Mouse (Mus musculus): Measurements from ENCODE around the gene Bcas3. TPM values are rescaled to one million over a fixed set of nuclear protein-coding genes. Genes with fewer than 3 reads are reported as not detected.

The Bcas3 gene
- polyA plus RNA-seq, 1 experiment from 2014 or later = 16.6 TPM

GRCm38 (mm10) chr11:85540989-85541388 lies 188.0 kb downstream of the Bcas3 start:
- WGBS = 84% methylated on average over 4 of the region's 4 CpGs
- no peak overlapping the region for H3K27ac ChIP-seq
- H3K4me2 ChIP-seq = no peak overlapping the region
- no peaks in the 10 kb centered on the region for H3K27me3 ChIP-seq
- H3K4me1 ChIP-seq (replicated peaks) = 0 out of 2 replicates have a peak, but pooled peaks cover 2% of the 10 kb centered on the region
- no peak overlapping the region for H3K4me3 ChIP-seq
- no peak for ATAC-seq (replicated peaks; ENCODE audit: insufficient number of reproducible peaks, insufficient read depth, low FRiP score, low read depth)
- no peaks in the 10 kb centered on the region for H3K36me3 ChIP-seq
- H3K9ac ChIP-seq = no peak overlapping the region
- H3K9me3 ChIP-seq (replicated peaks) = no peaks in the 10 kb centered on the region

DNA sequence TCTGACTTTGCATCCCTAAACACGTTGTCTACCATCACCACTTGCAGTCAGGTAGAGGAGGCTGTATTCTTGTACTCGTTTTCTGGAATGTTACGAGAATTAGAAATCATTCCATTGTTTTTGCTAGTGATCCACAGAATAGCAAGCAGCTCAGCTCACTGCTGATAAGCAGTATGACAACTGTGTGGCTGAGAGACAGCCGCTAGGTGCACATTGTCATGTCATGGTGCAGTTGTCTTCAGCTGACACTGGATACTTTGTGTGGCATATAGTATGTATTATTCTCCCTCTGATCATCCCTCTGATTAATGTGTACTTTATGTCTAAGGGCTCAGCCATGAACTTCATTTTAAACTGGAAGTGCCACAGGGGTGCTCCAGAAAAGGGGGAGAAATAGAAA lies 190.3 kb downstream of the Bcas3 start:
- Histone ChIP-seq H3K4me1 (replicated peaks) (0 out of 2 replicates have a peak, but pooled peaks cover 5% of the 10 kb centered on the region), H3K9me3 (replicated peaks) (no peaks in the 10 kb centered on the region), H3K9ac (no peak overlapping the region), H3K27ac (no peak overlapping the region), H3K36me3 (no peaks in the 10 kb centered on the region), H3K4me2 (no peak overlapping the region), H3K4me3 (no peak overlapping the region), H3K27me3 (no peaks in the 10 kb centered on the region)
- WGBS = 67% methylated on average over 4 of the region's 4 CpGs
- no peak for ATAC-seq (replicated peaks; ENCODE audit: insufficient number of reproducible peaks, insufficient read depth, low FRiP score, low read depth)

DNA sequence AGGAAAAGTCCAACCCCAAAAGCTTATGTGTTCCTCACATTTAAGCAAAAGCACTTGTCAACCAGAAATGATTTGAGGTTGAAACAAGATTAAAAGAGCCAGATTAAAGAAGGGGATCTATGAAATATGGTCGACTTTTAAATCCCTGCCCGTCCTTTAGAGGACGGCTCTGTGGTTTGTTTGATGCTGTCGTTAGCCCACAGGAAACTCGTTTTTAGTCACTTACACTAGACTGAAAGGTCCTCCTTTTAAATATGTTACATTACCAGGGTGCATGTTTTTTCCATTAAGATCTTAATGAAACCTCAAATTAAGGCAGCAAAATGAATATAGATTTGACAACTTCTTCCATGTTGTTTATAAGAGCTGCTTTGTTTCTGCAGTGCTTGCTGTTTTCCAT lies 192.6 kb downstream of the Bcas3 start:
- Histone ChIP-seq H3K27ac (no peak overlapping the region), H3K9me3 (replicated peaks) (no peaks in the 10 kb centered on the region), H3K4me1 (replicated peaks) (peaks cover 5% of the 10 kb centered on the region; the same call in 1 of the 2 replicates), H3K27me3 (no peaks in the 10 kb centered on the region), H3K36me3 (no peaks in the 10 kb centered on the region), H3K4me3 (no peak overlapping the region), H3K9ac (no peak overlapping the region), H3K4me2 (no peak overlapping the region)
- WGBS = 69% methylated on average over 5 of the region's 5 CpGs
- no peak for ATAC-seq (replicated peaks; ENCODE audit: insufficient number of reproducible peaks, insufficient read depth, low FRiP score, low read depth)

- Histone ChIP-seq H3K4me1 (replicated peaks) (peaks cover 3% of the 10 kb centered on the region; the same call in 1 of the 2 replicates), H3K9me3 (replicated peaks) (no peaks in the 10 kb centered on the region), H3K4me2 (no peak overlapping the region), H3K4me3 (no peak overlapping the region), H3K27me3 (no peaks in the 10 kb centered on the region), H3K27ac (no peak overlapping the region), H3K9ac (no peak overlapping the region), H3K36me3 (no peaks in the 10 kb centered on the region)
- ATAC-seq (replicated peaks; ENCODE audit: insufficient number of reproducible peaks, insufficient read depth, low FRiP score, low read depth) = 0 out of 2 replicates have a peak, but pooled peaks have one; percentile 31
- 34% methylated on average over 6 of the region's 6 CpGs for WGBS
These were observed 195.0 kb downstream of the Bcas3 start for GRCm38 (mm10) chr11:85547966-85548365.

DNA sequence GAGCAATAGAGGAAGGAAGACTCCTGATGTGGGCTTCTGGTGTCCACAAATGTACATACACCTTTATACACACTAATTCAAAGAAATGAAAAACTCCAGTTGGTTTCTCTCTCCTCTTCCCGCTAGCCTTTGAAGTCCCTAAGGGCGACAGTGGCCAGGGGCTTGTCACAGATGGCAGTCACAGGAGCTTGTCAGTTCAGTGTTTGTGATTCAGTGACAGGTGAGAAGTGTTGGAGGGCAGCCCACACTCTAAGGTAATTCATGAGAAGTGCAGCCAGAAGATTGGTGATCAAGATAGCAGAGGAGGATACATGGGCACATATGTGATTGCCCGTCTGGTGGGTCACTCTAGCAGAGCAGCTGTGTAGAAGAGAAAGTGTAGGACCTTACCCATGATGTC lies 196.7 kb downstream of the Bcas3 start:
- 70% methylated on average over 3 of the region's 3 CpGs for WGBS
- ATAC-seq (replicated peaks; ENCODE audit: insufficient number of reproducible peaks, insufficient read depth, low FRiP score, low read depth) = no peak
- H3K9me3 ChIP-seq (replicated peaks) = no peaks in the 10 kb centered on the region
- H3K9ac ChIP-seq = no peak overlapping the region
- no peak overlapping the region for H3K4me2 ChIP-seq
- no peak overlapping the region for H3K27ac ChIP-seq
- no peaks in the 10 kb centered on the region for H3K36me3 ChIP-seq
- H3K27me3 ChIP-seq = no peaks in the 10 kb centered on the region
- H3K4me3 ChIP-seq = no peak overlapping the region
- peaks cover 3% of the 10 kb centered on the region; the same call in 1 of the 2 replicates for H3K4me1 ChIP-seq (replicated peaks)

DNA sequence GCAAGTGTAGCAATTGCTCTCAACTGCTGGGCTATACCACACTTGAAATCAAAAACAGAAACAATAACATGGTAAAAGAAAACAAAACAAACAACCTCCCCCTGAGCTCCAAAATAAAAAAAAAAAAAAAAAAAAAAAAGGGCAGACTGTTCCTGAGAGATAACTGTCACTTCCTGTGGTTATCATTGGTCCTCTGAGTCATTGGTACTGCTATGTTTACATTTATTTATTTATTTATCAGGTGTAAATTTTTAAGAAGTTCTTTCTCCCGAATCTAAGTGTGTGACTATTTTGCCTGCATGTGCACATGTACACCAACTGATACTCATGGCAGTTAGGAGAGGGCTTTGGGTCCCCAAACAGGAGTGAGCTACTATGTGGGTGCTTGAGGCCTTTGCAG lies 202.1 kb downstream of the Bcas3 start:
- H3K4me2 ChIP-seq = no peak overlapping the region
- WGBS = 24% methylated on average over 1 of the region's 1 CpGs
- H3K9ac ChIP-seq = no peak overlapping the region
- H3K9me3 ChIP-seq (replicated peaks) = no peaks in the 10 kb centered on the region
- ATAC-seq (replicated peaks; ENCODE audit: insufficient number of reproducible peaks, insufficient read depth, low FRiP score, low read depth) = no peak
- no peaks in the 10 kb centered on the region for H3K36me3 ChIP-seq
- H3K4me1 ChIP-seq (replicated peaks) = 0 out of 2 replicates have a peak, but pooled peaks cover 2% of the 10 kb centered on the region
- no peaks in the 10 kb centered on the region for H3K27me3 ChIP-seq
- H3K27ac ChIP-seq = no peak overlapping the region
- no peak overlapping the region for H3K4me3 ChIP-seq

- WGBS = 66% methylated on average over 2 of the region's 2 CpGs
- no peaks in the 10 kb centered on the region for H3K36me3 ChIP-seq
- ATAC-seq (replicated peaks; ENCODE audit: insufficient number of reproducible peaks, insufficient read depth, low FRiP score, low read depth) = no peak
These were observed 202.8 kb downstream of the Bcas3 start for GRCm38 (mm10) chr11:85555721-85556120.

GRCm38 (mm10) chr11:85565068-85565467 lies 212.1 kb downstream of the Bcas3 start:
- H3K9ac ChIP-seq = no peak overlapping the region
- WGBS = 58% methylated on average over 2 of the region's 2 CpGs
- no peak overlapping the region for H3K4me3 ChIP-seq
- no peaks in the 10 kb centered on the region for H3K36me3 ChIP-seq
- no peaks in the 10 kb centered on the region for H3K27me3 ChIP-seq
- H3K27ac ChIP-seq = no peak overlapping the region
- H3K4me1 ChIP-seq (replicated peaks) = no peaks in the 10 kb centered on the region
- no peak for ATAC-seq (replicated peaks; ENCODE audit: insufficient number of reproducible peaks, insufficient read depth, low FRiP score, low read depth)
- H3K9me3 ChIP-seq (replicated peaks) = no peaks in the 10 kb centered on the region
- no peak overlapping the region for H3K4me2 ChIP-seq

More at GRCm38 (mm10) chr11:85555721-85556120, 202.8 kb downstream of the Bcas3 start:
- no peak overlapping the region for H3K4me2 ChIP-seq
- H3K4me3 ChIP-seq = no peak overlapping the region
- H3K27ac ChIP-seq = no peak overlapping the region
- H3K9me3 ChIP-seq (replicated peaks) = no peaks in the 10 kb centered on the region
- 0 out of 2 replicates have a peak, but pooled peaks cover 2% of the 10 kb centered on the region for H3K4me1 ChIP-seq (replicated peaks)
- no peaks in the 10 kb centered on the region for H3K27me3 ChIP-seq
- H3K9ac ChIP-seq = no peak overlapping the region

DNA sequence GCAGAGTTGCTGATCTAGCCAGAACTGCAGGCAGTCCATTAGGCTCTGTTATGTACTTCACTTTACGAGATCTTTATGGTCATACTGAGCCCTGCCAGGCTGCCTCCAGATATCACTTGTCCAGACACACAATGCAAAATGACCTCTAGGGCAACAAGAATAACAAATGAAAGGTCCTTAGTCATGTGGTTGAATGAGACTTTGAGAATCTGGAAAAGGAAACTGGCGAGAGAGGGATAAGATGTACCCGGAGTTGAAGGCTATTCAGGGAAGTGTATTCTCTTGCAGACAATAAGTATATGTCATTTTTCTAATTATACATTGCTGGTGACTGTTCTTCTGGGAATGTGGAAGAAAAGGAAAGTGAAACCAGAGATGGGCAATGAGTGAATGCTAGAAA lies 218.1 kb downstream of the Bcas3 start:
- ATAC-seq (replicated peaks; ENCODE audit: insufficient number of reproducible peaks, insufficient read depth, low FRiP score, low read depth) = no peak
- WGBS = 44% methylated on average over 3 of the region's 3 CpGs
- Histone ChIP-seq H3K4me2 (no peak overlapping the region), H3K36me3 (no peaks in the 10 kb centered on the region), H3K27me3 (no peaks in the 10 kb centered on the region), H3K4me1 (replicated peaks) (peaks cover 38% of the 10 kb centered on the region), H3K9ac (no peak overlapping the region), H3K9me3 (replicated peaks) (no peaks in the 10 kb centered on the region), H3K4me3 (no peak overlapping the region), H3K27ac (peak overlapping the region; percentile 74)

DNA sequence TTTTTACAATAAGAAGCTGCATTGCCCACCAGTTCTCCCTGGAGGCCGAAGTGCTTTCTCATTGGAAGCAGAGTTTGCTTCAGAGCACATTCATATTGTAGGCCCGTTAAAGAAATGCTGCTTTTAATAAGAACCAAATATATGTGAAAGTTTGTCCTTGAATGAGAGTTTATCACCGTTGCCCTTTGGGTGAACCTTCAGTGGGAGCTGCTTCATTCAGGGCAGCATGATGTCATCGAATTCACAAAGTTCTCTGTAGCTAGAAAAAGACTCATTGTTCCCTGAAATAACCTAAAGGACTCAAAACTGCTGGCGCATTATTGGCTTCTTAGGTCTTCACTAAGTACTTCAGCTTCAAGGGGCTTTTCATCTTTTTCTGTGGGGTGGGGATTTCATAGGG lies 219.0 kb downstream of the Bcas3 start:
- H3K36me3 ChIP-seq = no peaks in the 10 kb centered on the region
- H3K4me2 ChIP-seq = no peak overlapping the region
- H3K4me1 ChIP-seq (replicated peaks) = peaks cover 38% of the 10 kb centered on the region
- no peak overlapping the region for H3K4me3 ChIP-seq
- no peak overlapping the region for H3K9ac ChIP-seq
- H3K27ac ChIP-seq = peak overlapping the region; percentile 74
- 25% methylated on average over 5 of the region's 5 CpGs for WGBS
- no peaks in the 10 kb centered on the region for H3K27me3 ChIP-seq
- no peaks in the 10 kb centered on the region for H3K9me3 ChIP-seq (replicated peaks)
- ATAC-seq (replicated peaks; ENCODE audit: insufficient number of reproducible peaks, insufficient read depth, low FRiP score, low read depth) = no peak; the same call in 1 of the 2 replicates

- Histone ChIP-seq H3K36me3 (no peaks in the 10 kb centered on the region), H3K9ac (no peak overlapping the region), H3K4me2 (no peak overlapping the region), H3K9me3 (replicated peaks) (no peaks in the 10 kb centered on the region), H3K27me3 (no peaks in the 10 kb centered on the region), H3K4me1 (replicated peaks) (peaks cover 41% of the 10 kb centered on the region), H3K4me3 (no peak overlapping the region), H3K27ac (peak overlapping the region; percentile 74)
- 30% methylated on average over 3 of the region's 3 CpGs for WGBS
- no peak for ATAC-seq (replicated peaks; ENCODE audit: insufficient number of reproducible peaks, insufficient read depth, low FRiP score, low read depth)
These were observed 219.6 kb downstream of the Bcas3 start for GRCm38 (mm10) chr11:85572590-85572989.

GRCm38 (mm10) chr11:85574496-85574895 lies 221.5 kb downstream of the Bcas3 start:
- no peak for ATAC-seq (replicated peaks; ENCODE audit: insufficient number of reproducible peaks, insufficient read depth, low FRiP score, low read depth)
- H3K4me2 ChIP-seq = no peak overlapping the region
- no peaks in the 10 kb centered on the region for H3K9me3 ChIP-seq (replicated peaks)
- under 1% methylated on average over 4 of the region's 4 CpGs for WGBS
- no peaks in the 10 kb centered on the region for H3K36me3 ChIP-seq
- H3K27me3 ChIP-seq = no peaks in the 10 kb centered on the region
- H3K27ac ChIP-seq = peak overlapping the region; percentile 43; the same call in 1 of the 2 replicates
- H3K9ac ChIP-seq = no peak overlapping the region
- no peak overlapping the region for H3K4me3 ChIP-seq
- H3K4me1 ChIP-seq (replicated peaks) = peaks cover 51% of the 10 kb centered on the region

All from heart, embryonic 15.5 days (tissue).